Mouse (Mus musculus): ENCODE data around the gene Tmem144.

DNA sequence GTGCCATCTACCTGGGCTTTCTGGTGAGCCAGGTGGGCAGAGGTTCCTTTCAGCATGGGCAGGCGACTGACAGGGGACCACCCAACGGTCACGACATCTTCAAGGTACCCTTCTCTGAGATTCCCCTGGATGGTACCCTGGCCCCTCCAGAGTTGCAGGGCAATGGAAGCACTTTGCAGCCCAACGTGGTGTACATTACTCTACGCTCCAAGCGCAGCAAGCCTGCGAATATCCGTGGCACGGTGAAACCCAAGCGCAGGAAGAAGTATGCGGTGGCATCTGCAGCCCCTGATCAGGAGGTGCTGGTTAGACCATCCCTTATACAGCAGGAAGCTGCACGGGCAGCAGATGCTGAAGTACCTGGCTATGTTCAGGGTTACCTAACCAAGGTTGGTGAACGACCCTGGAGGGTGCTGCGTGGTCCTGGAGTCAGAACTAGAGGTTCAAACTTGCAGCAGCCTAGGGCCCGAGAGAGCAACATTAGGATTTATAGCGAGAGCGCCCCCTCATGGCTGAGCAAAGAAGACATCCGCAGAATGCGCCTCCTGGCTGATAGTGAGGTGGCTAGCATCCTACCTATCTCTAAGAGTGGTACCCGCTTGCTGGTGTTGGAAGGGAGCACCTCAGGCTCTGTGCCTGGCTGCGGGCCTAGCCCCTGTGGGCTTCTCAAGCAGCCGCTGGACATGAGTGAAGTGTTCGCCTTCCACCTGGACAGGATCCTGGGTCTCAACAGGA is 34.0 kb upstream of the Tmem144 start:
- TF ChIP-seq CTCF (IDR thresholded peaks at IDR 0.05; ENCODE audit: extremely low read depth, insufficient read depth, low read length): no peak
- no peak for TF ChIP-seq POLR2A (IDR thresholded peaks at IDR 0.05; ENCODE audit: extremely low read depth, insufficient read depth, low read length)

Measured in cortical plate, adult 2 months (tissue).